Mouse (Mus musculus) ES-E14 (cell line): ENCODE measurements around the gene Mmp19. TPM values are rescaled to one million over a fixed set of nuclear protein-coding genes. Genes with fewer than 3 reads are reported as not detected.
A peak's percentile ranks its signal among the peaks of the same experiment; 100 is the strongest.

ENCODE experiments used
- DNase-seq: peaks from one replicate; pipeline ENCODE4 v3.0.0-alpha.2; 2013; ENCODE audit warnings: low read depth, low spot score
- H3K27ac ChIP-seq: 2 replicates; pipeline ENCODE4 v1.5.1; 2012; ENCODE audit warnings: low read depth, mild to moderate bottlenecking, low read length, moderate library complexity, mixed read lengths; ENCODE audit not compliant: poor library complexity, insufficient read depth, severe bottlenecking
- H3K36me3 ChIP-seq: 2 replicates; pipeline ENCODE4 v1.6.1; 2012; ENCODE audit warnings: mild to moderate bottlenecking, low read length, moderate library complexity, mixed read lengths; ENCODE audit not compliant: control insufficient read depth, poor library complexity, insufficient read depth, severe bottlenecking
- H3K4me1 ChIP-seq, 2 experiments: fragments of 150-350 bp in 1 of 2; sonication (generic) in 1 of 2; 2 replicates each; pipeline ENCODE4 v1.6.1; 2012; ENCODE audit warnings: low read length in 2 of 2, mild to moderate bottlenecking in 1 of 2, mixed read lengths in 1 of 2; ENCODE audit not compliant: control insufficient read depth in 2 of 2, insufficient read depth in 2 of 2, poor library complexity in 1 of 2
- H3K4me3 ChIP-seq, 2 experiments: fragments of 150-350 bp in 1 of 2; sonication (generic) in 1 of 2; 2 replicates each; pipeline ENCODE4 v1.5.1; 2012; ENCODE audit warnings: low read length in 2 of 2, low read depth in 1 of 2, mild to moderate bottlenecking in 1 of 2, mixed read lengths in 1 of 2; ENCODE audit not compliant: insufficient read depth in 1 of 2, poor library complexity in 1 of 2, severe bottlenecking in 1 of 2
- H3K9ac ChIP-seq: 2 replicates; pipeline ENCODE4 v1.6.1; 2012; ENCODE audit warnings: low read depth, mild to moderate bottlenecking, low read length, mixed read lengths; ENCODE audit not compliant: poor library complexity, insufficient read depth, severe bottlenecking
- H3K9me3 ChIP-seq: fragments of 150-350 bp; sonication (generic); 2 replicates; pipeline ENCODE4 v1.6.1; 2012; ENCODE audit warnings: low read depth, mild to moderate bottlenecking, low read length; ENCODE audit not compliant: control insufficient read depth, insufficient read depth
- CHD2 ChIP-seq: IDR thresholded peaks from 2 replicates; pipeline ENCODE4 v1.6.1; 2014; ENCODE audit warnings: mild to moderate bottlenecking, low read depth, low read length, inconsistent platforms
- HCFC1 ChIP-seq: IDR thresholded peaks from 2 replicates; pipeline ENCODE4 v1.6.1; 2012; ENCODE audit warnings: low read length, inconsistent platforms, borderline replicate concordance; ENCODE audit not compliant: insufficient read depth
- MAFK ChIP-seq: IDR thresholded peaks from 2 replicates; pipeline ENCODE4 v1.6.1; 2014; ENCODE audit warnings: mild to moderate bottlenecking, low read depth, low read length, inconsistent platforms; ENCODE audit not compliant: insufficient read depth
- ZC3H11A ChIP-seq: IDR thresholded peaks from 2 replicates; pipeline ENCODE4 v1.6.1; 2012; ENCODE audit warnings: low read depth, mild to moderate bottlenecking, inconsistent platforms, low read length, borderline replicate concordance
- ZNF384 ChIP-seq: IDR thresholded peaks from 2 replicates; pipeline ENCODE4 v1.6.1; 2012; ENCODE audit warnings: low read depth, low read length, inconsistent platforms
- in situ Hi-C, 2 experiments: fragments of 600-800 bp; cut with MboI; formaldehyde crosslinking; loops; one replicate each; pipeline ENCODE4 v1.15.1; 2025; ENCODE audit warnings: low sequenced_read_pairs in 2 of 2, inconsistent platforms in 1 of 2; ENCODE audit not compliant: unreplicated experiment in 2 of 2
- total RNA-seq: library from RNA; depleted of rRNA; stranded (reverse); fragments of 300-350 nt; gene quantifications from 2 replicates; pipeline ENCODE4 v1.2.3, GENCODE M21; 2012

The Mmp19 gene
- total RNA-seq, 1 experiment, result 0.94 TPM

- peak within 1 kb of the TSS; percentile 91 for H3K27ac ChIP-seq
- TF ChIP-seq HCFC1 (no peak), MAFK (no peak), ZC3H11A (no peak), CHD2 (no peak), ZNF384 (no peak)
- no peaks in the 10 kb centered on the region; the same call in 1 of the 2 replicates for H3K36me3 ChIP-seq
- no peaks in the 10 kb centered on the region for H3K9me3 ChIP-seq
- peak within 1 kb of the TSS; percentile 76 to 77 for H3K4me3 ChIP-seq
- H3K9ac ChIP-seq, result peak within 1 kb of the TSS; percentile 98
- H3K4me1 ChIP-seq, result peaks cover 7 to 14% of the 10 kb centered on the region in 2 experiments
- in situ Hi-C loops, result no loop called here
- DNase-seq, result peak; percentile 85
Measured at GRCm38 (mm10) chr10:128747646-128748251, 43.0 kb upstream of the Mmp19 start, which contains the start of gene Pym1. Pym1 (plus strand) TSS chr10:128747889.

- in situ Hi-C loops, result no loop called here
Measured at GRCm38 (mm10) chr10:128748252-128748864, 42.4 kb upstream of the Mmp19 start.

GRCm38 (mm10) chr10:128772895-128773294 lies 17.8 kb upstream of the Mmp19 start:
- no peak for DNase-seq
- Histone ChIP-seq H3K4me1 (no peaks in the 10 kb centered on the region), H3K9me3 (no peaks in the 10 kb centered on the region), H3K27ac (no peak overlapping the region), H3K9ac (no peak overlapping the region), H3K36me3 (no peaks in the 10 kb centered on the region), H3K4me3 (no peak overlapping the region)
- in situ Hi-C loops, result no loop called here
- TF ChIP-seq ZC3H11A, result no peak
- no peak for TF ChIP-seq MAFK
- no peak for TF ChIP-seq ZNF384
- no peak for TF ChIP-seq CHD2
- no peak for TF ChIP-seq HCFC1

More at GRCm38 (mm10) chr10:128748252-128748864, 42.4 kb upstream of the Mmp19 start:
- Histone ChIP-seq H3K27ac (peak overlapping the region; percentile 91), H3K36me3 (no peaks in the 10 kb centered on the region; the same call in 1 of the 2 replicates), H3K4me1 (peaks cover 2 to 14% of the 10 kb centered on the region in 2 experiments), H3K4me3 (peak overlapping the region; percentile 76 to 77), H3K9me3 (no peaks in the 10 kb centered on the region), H3K9ac (peak overlapping the region; percentile 98)
- TF ChIP-seq HCFC1 (no peak), ZC3H11A (no peak), MAFK (no peak), ZNF384 (no peak), CHD2 (no peak)
- peak; percentile 86 for DNase-seq

- H3K9me3 ChIP-seq, result no peaks in the 10 kb centered on the region
- no peaks in the 10 kb centered on the region for H3K36me3 ChIP-seq
- TF ChIP-seq HCFC1, result no peak
- H3K4me1 ChIP-seq, result no peaks in the 10 kb centered on the region
- H3K9ac ChIP-seq, result no peak overlapping the region
- H3K4me3 ChIP-seq, result no peak overlapping the region
- peak; percentile 20 for DNase-seq
- in situ Hi-C loops, result no loop called here
- no peak overlapping the region for H3K27ac ChIP-seq
Measured at GRCm38 (mm10) chr10:128773685-128774084, 17.0 kb upstream of the Mmp19 start.

GRCm38 (mm10) chr10:128778441-128778840 lies 12.3 kb upstream of the Mmp19 start:
- Histone ChIP-seq H3K9me3 (0 out of 2 replicates have a peak, but pooled peaks cover under 1% of the 10 kb centered on the region), H3K9ac (no peak overlapping the region), H3K36me3 (no peaks in the 10 kb centered on the region), H3K4me3 (no peak overlapping the region), H3K27ac (no peak overlapping the region), H3K4me1 (no peaks in the 10 kb centered on the region)
- no peak for DNase-seq
- in situ Hi-C loops, result no loop called here
- no peak for TF ChIP-seq ZC3H11A
- TF ChIP-seq HCFC1, result no peak
- TF ChIP-seq MAFK, result no peak
- TF ChIP-seq CHD2, result no peak
- no peak for TF ChIP-seq ZNF384
